Mouse (Mus musculus) mesoderm, embryonic 11.5 days (tissue): ENCODE results near the gene Ssbp2.

Source experiments
- DNase-seq: peaks from one replicate; pipeline ENCODE4 v3.0.0-alpha.2; 2012; ENCODE audit warnings: low read depth, low spot score

Ssbp2 gene

DNA sequence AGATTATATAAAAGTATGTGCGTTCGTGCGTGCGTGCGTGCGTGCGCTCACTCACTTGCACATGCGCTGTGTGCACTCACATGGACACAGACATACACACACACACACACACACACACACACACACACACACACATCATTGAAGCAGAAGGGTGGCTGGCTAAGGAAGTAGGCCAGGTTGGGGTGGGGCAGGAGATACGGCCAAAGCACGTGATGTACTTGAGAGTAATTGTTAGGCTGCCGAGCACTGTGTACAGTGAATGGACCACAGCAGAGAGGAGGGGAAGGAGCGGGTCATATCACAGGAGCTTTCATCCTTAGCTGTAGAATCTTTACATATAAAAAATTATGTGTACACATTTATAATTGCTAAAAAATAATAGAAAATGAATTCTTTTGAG is 66.0 kb downstream of the Ssbp2 start:
- DNase-seq = no peak

DNA sequence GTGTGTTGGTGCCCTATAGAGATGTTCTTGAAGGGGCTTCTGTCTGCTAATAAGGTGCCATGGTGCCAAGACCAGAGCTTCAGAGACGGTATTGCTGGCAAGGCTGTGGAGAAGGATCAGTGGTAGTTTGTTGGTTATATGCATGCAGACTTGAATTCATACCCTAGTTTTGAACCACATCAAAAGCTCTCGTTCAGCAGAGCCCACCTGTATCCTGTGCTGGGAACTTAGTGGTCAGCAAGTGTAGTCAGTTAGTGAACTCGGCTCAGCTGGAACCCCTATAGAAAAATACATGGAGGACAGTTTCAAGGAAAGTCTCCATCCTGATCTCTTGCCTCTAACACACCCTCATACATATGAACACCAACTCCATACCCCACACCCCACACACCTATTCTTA is 69.7 kb downstream of the Ssbp2 start:
- DNase-seq = no peak

DNA sequence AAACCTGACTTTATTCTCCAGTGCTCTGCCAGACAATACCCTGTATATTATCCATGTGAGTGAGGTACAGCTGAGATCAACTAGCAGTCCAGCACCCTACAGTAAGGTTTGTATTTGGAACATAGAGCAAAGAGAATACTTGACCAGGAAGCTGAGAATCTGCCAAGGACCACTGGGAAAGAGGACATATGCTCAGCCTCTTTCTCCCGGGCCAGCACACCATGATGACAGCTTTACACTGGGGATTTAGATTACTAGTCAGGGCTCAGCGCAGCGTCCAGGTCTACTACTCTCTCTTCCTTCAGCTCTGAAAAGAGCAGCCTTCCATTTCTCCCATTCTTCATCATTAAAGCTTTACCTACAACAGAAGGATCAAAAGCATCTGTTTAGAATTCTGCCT is 76.6 kb downstream of the Ssbp2 start:
- DNase-seq = no peak

DNA sequence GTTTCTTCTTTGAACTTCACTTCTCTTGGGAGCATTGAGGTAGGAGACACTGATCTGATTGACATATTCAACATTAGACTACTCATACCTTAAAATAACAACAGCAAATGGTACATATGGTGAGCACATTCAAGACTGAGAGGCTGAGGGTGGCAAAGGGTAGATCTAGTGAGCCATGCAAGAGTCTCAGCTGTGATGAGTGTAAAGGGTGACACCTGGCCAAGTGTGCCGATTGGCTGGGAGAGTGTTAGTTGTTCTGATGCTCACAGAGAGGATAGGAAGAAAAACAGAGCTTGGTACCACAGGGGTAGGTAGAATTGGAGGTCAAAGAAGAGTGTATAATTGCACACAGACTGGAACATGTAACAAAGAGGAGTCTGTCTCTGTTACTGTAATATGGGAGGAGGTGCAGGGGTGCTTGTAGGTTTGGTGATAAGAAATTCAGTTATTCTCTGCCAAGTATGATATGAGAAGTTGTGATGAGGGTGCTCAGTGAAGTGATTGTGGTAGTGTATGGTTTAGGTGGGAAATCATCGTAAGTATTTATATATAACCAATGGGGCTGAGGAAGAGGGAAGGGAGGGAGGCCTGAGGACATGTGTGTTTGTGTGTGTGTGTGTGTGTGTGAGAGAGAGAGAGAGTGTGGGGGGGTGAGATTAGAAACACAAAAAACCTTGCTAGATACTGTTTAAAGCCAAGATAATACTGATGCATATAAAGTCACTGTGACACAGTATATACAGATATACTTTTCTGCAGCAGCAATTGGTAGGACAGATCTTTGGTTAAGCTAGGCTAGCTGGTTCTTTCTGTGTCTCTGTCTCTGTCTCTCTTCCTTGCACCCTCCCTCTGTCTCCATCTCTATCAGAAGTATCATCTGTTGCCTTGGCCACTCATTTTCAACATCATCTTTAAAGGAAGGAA is 80.3 kb downstream of the Ssbp2 start:
- DNase-seq = no peak

DNA sequence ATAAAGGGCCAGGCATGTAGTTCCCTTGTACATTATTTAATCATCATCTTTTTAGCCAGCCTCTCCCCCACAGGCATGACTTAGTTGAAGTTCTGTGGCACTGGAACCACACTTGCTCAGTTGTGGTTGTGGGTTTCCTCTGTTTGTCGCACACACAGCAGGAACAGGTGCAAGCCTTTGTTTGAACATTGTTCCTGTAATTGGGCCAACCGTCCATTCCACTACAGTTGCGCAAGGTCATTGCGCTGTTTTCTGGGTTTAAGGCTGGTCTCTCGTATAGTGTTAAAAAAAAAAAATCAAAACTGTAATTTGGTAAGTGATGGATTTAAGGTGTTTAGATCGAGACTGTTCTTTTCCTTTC is 81.0 kb downstream of the Ssbp2 start:
- no peak for DNase-seq

DNA sequence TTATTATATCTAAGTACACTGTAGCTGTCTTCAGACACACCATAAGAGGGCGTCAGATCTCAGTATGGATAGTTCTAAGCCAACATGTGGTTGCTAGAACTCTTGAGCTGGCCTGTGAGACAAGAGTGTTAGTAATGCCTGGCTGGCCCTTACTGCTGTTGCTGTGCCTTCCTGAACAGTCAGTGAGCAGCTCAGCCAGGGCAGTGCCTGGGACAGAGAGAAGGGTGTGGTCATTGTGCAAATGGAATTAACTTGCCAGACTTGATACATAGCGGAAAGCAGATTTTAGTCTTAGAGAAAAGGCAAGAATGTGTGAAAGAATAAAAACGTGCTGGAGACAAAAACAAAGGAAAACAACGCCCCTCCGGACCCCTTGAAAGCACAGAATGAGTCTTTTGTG is 83.5 kb downstream of the Ssbp2 start:
- no peak for DNase-seq

DNA sequence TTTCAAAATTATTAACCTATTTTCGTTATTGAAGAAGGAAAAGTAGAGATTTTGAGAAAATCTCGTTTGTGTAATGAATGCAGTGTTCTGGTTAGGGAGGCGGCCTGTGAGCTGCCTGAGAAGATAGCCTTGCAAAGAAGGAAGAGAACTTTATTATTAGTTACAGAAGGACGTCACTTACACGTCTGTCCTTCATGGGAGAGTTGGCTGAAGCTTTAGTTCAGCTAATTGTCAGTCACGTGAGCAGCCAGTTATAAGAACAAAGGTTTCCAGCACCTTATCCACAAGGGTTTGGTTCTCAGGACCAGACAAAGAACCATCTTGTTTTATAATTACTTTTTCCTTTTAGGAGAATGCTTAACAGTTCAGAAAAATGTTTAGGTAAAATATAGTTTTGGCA is 104.0 kb downstream of the Ssbp2 start:
- DNase-seq = no peak

DNA sequence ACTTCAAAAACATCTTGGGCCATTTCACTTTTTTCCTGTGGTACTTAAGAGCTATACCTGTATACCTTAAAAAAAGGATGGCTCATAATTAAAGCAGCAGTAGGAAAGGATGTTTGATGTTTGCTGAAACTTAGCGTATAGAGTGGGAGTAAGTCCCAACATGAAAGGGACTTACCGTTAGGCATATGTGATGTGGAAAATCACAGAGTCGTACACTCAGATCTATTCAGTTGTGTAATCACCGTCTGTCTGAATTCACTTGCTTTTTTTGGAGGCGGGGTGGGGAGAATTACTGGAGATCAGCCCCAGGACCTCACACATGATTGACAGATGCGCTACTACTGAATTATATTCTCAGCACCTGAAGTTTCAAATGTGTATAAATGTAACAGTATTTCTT is 104.7 kb downstream of the Ssbp2 start:
- no peak for DNase-seq

DNA sequence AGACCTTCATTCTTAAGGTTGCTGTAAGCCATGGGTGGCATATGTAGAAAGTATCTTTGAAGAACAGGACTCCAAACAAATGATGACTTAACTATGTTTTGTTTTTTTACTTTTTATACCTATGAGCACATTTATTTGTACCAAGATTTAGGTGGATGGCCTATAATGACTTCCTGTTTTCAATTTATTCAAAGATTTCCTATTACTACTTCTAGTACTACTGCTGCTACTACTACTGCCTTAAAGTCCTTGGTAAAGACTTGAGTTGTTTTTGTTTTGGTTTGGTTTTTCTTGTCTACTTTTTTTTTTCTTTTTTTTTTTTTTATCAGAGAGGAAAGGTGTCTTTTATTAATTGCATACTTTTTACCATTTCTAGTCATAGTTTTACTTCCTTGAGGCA is 121.4 kb downstream of the Ssbp2 start:
- DNase-seq = no peak

DNA sequence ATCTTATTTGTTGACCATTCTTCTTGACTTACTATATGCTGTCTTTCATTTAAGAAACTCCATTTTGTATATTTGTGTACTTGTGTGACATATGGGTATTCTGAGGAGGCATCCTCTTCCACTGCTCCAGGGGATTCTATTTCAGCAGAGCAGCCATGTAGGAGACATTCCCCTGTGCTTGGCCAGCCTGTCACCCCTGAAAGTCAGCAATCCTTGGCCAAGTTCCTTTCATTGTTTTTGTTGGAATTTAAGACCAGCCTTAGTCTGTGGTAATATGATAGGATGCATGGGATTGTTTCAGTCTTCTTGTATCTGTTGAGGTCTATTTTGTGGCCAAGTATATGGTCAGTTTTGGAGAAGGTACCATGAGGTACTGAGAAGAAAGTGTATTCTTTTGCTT is 122.1 kb downstream of the Ssbp2 start:
- no peak for DNase-seq

DNA sequence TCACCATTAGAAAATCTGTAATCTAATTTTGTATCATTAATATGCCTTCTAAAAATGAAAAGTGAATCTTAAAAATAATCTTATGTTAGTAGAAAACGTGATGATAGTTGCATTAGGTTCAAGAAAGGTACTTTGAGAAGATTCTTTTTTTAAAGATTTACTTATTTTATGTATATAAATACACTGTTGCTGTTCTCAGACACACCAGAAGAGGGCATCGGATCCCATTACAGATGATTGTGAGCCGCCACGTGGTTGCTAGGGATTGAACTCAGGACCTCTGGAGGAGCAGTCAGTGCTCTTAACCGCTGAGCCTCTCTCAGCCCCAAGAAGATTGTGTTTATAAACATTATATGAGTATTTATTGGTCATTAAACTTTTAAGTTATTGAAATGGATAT is 126.3 kb downstream of the Ssbp2 start:
- DNase-seq = no peak

DNA sequence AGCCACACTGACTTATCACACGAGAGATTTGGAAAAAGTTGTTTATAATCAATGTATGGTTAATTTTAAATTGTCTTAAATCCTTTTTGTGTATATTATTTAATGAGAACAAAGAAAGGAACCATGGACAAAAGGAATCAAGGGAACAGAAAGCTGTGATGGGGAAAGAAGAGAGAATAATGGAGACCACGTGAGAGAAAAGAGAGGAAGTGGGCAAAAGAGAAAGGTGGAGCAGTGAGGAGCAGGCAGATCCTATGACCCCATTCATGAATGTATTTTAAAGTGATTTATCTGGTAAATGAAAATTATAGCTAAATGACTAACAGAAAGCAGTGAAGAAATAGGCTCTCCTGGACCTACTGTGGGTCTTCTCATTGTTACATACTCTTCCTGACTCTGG is 128.4 kb downstream of the Ssbp2 start:
- no peak for DNase-seq

DNA sequence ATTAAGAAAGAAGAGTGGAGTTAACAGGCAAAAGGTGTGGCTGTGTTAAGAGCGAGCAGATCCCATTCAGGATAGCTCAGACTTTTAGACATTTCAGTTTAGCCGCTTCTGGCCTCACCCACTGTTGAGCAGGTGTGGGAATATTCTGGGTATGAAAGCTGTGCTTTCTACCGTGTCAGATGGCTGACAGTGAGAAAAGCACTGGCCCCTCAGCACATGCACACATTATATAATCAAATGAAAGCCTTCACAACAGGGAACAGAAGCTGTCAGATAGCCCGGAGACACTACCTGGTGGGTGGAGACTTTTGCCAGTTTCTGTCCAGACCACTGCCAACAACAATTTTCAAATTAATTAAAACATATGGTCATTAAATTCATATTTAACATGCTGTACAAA is 131.8 kb downstream of the Ssbp2 start:
- no peak for DNase-seq

DNA sequence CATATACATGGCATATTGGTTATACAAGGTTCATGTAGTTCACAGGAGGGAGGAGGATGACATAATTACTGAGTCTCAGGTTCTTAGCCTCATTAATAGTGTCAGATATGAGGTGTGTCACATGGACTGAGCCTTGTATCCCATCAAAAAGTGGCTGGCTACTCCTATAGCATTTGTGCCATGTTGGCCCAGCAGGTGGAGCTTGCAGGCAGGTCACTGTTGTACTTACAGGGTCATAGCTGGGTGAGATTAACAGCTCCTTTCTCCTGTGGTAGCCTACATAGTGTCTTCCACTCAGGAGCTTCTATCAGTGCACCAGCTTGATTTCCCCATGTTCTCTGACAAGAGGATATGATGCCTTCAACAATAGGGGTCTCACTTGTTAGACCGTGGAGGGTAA is 135.2 kb downstream of the Ssbp2 start:
- DNase-seq = no peak

DNA sequence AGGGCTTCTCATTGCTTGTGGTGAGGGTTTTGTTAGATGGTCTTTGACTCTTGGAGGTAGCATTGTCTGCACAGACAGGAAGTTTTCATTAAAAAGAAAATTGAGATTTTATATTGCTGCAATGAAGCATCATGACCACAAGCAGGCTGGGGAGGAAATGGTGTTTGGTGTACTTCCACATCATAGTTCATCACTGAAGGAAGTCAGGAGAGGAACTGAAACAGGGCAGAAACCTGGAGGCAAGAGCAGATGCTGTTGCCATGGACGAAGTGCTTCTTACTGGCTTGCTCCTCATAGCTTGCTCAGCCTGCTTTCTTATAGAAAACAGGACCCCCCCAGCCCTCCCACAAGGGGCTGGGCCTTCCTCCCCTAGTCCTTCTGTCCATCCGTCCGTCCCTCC is 139.5 kb downstream of the Ssbp2 start:
- no peak for DNase-seq

DNA sequence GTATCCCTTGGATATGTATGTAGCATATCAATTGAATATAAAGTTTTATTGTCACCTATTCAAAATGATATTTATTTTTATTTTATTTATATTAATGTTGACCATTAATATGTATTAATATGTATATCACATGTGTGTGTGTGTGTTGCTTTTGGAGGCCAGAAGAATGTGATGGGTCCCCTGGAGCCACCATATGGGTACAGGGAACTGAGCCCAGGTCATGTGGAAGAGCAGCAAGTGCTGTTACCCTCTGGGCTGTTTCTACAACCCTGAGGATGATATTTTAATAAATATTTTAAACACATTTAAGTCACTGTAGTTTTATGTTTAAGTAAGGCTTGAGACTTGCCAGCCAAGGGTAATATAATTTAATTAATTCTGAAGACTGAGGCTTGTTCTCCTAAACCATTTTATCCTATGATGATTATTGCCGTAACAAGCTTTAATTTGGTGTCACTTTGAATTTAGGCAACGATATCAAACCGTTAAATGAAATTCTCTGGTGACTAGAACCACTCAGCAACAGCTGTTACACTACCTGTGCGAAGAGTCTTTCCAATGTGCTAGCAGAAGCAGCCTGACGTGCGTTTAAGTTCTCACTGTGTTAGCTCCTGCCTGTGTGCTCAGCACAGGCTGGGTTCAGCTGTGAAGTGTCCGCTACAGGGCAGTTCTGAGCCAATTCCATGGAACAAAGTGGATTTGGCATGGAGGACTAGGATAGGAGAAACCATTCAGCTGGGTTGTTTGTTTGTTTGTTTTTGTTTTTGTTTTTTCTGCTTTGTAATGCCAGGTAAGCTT is 145.2 kb downstream of the Ssbp2 start:
- DNase-seq = no peak

DNA sequence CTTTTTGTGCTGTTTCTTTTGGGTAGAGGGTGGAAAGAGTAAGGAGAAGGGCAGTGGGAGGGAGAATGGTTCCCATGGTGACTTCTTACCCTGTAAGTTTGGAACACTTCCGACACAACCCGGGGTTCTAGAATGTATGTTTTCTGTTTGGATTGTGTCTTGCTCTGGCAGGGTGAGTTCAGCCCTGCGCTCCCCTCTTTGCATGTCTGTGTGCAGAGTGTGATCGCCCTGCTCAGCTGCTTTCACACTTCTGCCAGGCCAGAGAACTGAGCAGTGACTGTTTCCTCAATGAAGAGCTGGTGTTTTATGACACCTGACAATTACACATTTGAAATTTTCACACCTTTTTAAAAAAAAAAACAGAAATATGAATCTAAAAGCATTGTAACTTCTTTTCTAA is 150.5 kb downstream of the Ssbp2 start:
- DNase-seq = no peak

DNA sequence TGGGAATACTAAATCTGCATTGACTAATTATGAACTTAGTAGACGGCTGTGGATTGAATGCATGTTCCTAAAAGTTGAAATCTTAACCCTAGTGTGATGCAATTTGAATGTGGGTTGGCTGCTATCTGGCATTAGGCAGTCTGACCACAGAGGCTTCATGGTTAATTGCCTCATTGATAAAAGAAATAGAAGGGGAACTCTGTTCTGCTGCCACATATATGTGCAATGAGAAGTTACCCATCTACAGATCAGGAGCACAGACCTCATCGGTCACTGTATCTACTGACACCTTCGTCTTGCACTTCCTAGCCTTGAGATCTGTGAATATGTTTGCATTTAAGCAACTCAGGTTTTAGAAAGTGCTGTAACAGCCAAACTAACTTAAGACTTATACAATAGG is 151.8 kb downstream of the Ssbp2 start:
- no peak for DNase-seq

DNA sequence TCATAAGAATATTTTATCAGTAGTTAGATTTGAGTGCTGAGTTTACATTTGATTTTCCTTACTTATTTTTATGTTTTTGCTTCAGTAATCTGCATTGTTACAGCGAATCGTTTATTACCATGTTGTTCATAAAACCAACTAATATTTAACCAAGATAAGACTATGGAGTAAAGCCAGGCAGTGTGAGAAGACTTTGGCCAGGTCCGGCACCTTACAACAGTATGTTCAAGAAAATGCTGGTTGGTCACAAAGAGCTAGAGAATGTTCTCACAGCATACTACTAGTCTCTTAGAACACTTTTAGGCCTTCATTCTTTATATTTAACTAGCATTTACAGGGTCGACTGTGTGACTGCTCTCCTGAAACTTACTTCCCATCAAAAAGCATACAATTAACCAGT is 152.5 kb downstream of the Ssbp2 start:
- DNase-seq = no peak

DNA sequence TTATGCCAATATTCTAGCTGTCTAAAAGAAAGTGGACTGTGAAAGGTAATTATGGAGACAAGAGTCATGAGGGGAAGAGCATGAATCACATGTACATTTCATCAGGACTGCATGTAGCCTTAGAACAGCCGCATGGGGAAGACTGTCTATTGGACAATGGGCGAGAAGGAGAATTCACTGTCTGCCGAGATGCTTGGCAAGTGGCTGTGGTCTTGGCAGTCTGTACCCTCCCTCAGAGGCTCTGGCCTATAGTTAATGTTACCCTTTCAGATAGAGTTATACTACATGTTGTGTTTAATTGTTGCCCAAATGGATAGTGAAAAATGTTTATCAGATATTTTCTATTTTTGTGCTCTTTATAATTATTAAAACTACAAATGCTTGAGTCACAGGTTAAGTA is 156.0 kb downstream of the Ssbp2 start:
- no peak for DNase-seq

DNA sequence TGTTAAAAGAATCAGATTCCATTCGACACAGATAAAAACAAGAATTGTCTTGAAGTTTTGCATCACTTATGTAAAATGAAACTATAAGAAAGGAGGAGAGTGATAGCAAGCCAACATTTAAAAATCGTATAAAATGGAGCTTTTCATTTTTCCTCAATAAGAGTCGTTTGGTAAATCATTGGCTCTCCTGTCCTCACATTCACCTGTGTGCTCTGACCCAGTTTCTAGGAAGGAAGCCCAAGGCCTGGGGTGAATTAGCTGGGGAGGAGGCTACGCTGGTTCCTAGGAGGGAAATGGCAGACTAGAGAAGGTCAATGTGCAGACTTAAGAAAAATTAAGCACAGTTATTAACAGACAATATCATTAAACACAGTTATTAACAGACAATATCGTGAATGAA is 156.8 kb downstream of the Ssbp2 start:
- no peak for DNase-seq

DNA sequence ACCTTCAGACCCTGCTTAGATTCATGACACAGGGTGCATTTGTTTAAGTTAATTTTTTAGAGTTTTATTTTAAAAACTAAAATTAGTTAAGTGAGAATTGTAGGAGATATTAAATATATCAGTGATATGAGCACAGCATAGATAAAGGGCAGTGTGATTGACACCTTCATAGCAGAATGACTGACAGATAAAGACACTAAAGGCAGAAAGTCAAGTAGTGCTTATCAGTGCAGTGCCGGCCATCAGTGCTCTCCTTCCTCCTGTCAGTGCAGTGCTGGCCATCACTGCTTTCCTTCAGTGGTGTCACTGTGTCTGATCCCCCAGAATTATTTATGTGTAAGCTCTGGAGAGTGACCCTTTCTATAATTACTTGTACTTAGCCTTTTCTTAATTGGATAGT is 159.3 kb downstream of the Ssbp2 start:
- no peak for DNase-seq

DNA sequence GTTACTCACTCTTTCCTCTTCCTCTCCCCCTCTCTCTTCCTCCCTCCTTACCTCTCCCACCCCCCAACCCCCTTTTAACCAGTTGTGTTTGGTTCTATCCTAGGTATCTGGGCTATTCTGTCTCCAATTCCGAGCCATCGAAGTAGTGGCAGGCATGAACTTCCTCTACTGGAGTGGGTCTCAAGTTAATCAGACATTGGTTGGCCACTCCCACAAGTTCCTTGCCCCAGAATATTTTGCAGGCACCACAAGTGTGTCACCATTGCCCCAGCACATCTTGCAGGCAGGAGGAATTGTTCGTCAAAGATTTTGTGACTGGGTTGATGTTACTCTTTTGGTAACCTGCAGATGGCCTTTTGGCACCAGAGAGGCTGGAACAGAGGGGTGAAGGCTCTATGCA is 160.5 kb downstream of the Ssbp2 start:
- no peak for DNase-seq
